Mouse (Mus musculus): ENCODE data around the gene Ntf5.
"Not testable (repeated sequence)": the region's sequence is repeated elsewhere in the genome, so short reads cannot be mapped to it uniquely, and the experiment has no call there.

The Ntf5 gene

DNA sequence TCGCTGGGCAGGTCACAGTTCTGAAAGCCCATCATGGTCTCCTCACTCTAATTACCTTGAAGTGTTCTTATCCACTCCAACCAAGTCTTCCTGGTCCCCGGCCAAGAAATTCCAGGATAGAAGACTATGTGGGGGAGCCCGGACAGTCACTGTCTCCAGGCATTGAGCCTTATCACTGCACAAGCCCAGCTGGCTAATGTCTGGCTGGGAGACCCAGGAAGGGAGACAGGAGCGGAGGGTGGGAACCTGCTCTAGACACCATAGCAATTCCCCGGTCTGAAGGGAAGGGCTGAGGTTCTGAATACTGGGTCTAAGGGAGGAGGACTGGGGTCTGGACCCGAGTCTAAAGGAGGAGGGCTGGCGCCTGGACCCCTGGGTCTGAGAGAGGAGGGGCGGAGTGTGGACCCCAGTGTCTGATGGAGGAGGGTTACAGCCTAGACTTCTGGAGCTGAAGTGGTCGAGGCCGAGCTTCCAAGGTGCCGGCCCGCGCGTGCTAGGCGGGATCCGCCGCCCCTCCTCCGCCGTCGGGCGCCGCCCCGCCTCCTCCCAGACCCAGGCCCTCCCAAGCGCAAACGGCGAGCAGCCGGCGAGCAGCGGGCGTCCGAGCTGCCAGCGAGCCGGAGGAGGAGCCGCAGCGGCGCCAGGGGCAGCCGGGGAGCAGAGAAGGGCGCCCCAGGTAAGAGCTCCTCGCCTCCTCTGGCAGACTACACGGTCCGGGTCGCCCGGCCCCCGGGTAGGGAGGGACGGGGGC is at the start of gene Ntf5:
Ntf5 (plus strand) TSS at position 583 of the 751 bp plus-strand sequence.
- DNase-seq (ENCODE audit: low read depth) = no peak

DNA sequence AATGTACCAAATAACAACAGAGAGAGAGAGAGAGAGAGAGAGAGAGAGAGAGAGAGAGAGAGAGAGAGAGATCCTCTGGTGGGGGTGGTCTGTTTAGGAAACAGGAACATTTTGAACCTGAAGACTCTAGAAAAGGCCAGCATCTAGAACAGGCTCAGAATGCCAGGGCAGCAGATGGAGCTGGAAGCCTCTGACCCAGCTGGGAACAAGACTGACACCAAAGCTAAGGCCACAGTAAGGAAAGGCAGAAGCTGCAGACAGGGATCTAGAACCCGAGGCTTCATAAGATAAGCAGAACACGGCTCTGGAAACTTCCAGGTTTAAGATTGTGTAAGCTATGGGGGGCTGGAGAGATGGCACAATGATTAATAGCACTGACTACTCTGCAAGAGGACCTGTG is 49.5 kb upstream of the Ntf5 start:
- no peak for DNase-seq (ENCODE audit: low read depth)

DNA sequence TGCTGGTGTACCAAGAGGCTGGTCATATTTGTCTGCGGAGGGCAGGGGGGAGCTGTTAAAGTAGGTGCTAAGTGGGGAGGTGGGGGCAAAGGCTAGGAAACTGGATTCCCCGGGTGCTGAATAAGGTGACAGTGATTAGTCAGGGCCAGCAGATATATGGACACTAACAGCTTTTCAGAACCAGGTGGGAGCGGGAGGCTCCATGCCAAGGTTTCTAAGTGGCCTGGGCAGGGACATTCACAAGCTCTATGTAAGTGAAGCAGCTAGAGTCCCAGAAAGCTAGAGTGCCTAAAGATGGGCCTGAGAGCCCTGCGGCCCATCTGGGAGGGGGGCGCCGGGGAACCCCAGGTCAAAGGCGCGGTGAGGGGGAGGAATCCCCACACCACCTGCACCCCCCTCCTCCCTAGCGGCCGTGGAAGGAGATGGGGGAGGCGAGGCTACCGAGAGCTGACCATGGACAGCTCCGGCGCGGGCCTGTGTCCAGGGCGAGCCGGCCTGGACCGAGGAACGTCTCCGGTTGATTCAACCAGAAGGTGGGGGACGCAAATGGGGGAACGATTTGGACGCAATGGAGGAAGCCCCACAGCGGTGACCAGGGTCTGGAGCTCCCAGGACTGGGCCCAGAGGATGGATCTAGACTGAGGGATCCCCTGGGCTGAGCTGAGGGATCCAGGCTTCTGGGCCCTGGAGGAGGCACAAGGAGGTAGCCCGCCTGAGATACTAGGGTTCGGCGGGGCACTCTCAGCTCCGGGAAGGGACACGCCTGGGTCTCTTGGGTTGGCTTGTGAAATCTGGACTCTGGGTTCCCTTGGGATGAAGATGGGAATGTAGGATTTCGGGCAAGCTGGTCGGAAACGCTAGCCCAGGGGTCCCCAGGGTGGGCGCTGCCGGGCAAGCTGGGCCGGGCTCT is 47.5 kb upstream of the Ntf5 start:
- DNase-seq (ENCODE audit: low read depth) = no peak

DNA sequence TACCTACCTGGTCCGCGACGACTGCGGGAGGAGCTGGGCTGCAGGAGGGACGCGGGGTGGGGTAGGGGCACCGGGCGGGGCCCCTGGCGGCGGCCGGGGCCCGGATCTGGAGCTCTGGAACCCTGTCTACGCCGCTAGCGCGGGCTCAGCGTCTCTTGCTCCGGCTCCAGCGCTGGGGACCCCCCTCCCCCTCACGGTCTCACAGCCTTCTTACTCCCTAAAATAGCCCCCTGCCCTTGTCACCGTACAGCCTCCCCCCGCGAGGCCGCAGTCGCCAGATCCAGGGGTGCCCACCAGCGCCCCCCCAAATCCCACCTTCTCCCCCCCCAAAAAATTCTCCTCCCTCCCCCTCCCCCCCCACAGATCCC is 46.9 kb upstream of the Ntf5 start, which contains the start of gene Ppfia3:
Ppfia3 (minus strand) TSS at position 368 of the 368 bp plus-strand sequence.
- no peak for DNase-seq (ENCODE audit: low read depth)

DNA sequence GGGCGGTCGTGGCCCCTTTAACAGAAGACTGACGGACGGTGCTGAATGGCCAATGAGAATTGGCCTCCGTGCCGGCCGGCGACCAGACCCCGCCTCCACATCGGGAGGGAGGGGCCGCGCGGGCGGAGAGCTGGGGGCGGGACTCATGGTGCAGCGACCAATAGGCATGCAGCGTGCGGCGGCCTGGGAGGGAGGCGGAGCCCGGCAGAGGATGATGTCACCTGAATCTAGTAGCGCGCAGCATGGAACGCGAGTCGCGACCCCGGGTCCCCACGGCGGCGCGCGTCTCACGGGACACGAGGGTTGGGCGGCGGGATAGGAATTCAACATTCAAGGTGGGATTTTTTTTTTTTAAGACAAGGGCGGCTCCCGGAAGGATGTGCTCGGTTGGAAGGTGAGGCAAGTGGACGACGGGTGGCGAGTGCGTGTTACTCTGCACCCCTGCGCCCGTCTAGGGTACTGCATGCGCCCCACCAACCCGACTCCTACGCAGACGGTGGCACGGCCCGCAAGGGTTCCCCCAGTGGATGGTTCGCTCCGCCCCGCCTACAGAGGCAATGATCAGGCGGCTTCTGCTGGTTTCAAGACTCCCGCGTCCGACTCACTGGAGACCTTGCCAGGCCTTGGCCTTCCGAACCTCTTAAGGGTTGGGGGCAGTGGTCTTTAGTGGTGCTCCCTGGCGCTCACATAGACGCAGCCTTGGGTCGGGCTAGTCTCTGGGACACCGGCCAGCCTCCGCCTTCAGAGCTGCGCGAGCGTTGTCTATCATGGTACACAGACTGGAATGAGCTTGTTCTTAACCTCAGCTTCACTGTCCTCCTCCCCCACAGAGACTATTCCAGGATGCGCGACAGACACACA is 46.2 kb upstream of the Ntf5 start:
- DNase-seq (ENCODE audit: low read depth) = peak; percentile 87

DNA sequence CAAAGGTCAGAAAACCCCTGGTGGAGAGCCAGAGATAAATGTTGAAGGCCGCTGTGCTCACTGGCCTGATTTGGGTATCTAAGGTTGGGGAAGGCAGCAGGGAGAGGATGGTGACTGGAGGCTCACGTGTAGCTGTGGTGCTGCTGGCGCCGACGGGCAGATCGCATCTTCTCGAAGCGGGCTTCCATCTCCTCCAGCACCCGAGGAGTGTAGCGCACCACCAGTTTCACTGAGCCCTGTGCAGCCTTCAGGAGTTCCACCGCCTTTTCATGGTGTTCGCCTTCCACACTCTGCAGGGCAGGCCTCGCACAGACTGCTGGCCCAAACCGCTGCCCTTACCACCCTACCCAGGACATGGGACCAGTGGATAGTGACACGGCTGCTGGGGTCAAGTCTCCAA is 45.3 kb upstream of the Ntf5 start:
- no peak for DNase-seq (ENCODE audit: low read depth)

DNA sequence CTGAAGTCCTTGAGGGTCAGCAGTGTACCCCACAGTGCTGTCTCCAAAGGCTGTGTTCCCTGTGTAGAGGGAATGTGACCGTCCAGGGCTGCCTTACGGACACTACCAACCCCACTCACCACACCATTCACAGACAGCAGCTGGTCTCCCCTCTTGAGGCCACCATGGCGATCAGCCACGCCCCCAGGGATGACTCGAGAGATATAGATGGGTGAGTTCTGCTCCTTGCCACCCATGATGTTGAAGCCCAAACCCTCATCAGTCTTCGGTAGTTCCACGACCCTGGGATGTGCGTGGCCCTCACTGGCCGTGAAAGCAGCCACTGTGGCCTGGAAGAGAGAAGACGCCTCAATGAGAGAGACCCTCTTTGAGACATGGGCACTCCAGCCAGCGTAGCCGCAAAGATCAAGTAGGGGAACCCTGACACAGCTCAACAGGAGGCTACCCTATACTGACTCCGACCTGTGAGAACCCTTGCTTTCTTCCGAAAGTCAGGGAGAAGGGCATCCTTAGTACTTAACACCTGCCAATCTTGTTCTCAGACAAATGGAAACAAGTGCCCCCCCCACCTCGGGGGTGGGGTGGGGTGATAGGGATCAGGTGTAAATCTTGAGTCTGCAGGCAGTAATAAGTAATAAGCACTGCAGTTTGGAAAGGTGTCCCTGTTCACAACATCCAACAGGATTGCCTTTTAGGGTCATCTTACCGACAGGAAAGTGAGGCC is 44.3 kb upstream of the Ntf5 start:
- no peak for DNase-seq (ENCODE audit: low read depth)

DNA sequence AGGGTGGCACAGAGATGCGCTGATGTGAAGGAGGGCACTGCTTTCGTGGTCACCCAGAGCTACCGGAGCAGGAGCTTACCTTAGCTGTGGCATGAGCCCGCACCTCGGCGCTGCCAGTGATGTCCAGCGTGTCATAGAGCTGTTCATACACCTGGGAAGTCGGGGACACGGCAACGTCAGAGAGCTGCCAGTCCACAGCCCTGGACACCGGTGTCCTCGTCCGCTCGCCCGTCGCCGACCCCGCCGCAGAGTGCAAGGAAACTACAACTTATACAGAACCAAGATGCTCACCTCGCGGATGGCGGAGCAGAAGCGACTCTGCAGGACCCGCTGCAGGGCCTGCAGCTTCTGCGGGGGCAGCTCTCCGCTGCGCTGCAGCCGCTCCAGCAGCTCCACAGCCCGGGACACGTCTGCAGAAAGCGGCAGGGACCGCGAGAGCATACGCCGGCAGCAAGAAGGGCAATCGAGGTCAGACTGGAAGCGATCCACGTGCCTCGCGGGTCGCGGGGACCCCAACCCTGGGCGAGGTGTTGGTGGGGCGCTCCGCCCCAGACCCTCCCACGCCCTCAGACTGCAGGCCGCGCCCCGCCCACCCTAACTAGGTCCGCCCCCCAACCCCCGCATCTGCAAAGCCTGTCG is 43.5 kb upstream of the Ntf5 start:
- DNase-seq (ENCODE audit: low read depth) = no peak

DNA sequence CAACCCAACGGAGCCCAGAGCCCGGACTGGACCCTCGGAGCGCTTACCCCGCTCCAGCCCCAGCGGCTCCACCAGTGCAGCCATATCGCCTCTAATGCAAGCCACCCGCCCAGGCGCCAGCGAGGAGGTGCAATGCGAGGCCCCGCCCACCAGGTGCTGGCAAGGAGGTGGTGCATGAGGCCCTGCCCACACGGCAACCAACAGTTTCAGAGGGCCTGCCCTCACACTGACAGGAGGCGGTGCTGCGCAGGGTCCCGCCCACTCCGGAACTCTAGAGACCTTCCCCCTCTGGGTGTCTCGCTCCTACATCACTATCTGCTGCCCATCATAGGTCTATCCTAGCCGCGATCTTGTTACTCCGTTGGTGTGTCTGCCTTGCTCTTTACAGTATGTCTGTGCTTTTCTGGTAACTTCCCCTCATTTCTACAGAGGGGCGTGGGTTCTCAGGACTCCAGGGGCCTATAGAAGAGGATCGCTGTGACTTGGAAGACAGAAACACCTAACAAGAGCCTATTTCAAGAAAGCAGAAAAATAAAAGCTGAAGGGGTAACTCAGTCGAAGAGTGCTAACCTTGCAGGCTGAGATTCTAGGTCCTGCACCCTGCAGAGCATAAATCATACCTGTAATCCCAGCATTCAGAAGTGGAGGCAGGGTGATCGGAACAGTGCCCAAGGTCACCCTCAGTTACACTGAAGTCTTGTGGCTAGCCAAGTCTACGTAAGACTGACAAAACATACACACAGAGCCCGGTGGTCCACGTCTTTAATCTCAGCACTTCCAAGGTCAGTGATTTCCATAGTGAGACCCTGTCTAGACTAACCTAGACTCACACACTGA is 42.8 kb upstream of the Ntf5 start, which contains the start of gene Lin7b:
Lin7b (minus strand) TSS at position 109 of the 837 bp plus-strand sequence.
- peak; percentile 42 for DNase-seq (ENCODE audit: low read depth)

DNA sequence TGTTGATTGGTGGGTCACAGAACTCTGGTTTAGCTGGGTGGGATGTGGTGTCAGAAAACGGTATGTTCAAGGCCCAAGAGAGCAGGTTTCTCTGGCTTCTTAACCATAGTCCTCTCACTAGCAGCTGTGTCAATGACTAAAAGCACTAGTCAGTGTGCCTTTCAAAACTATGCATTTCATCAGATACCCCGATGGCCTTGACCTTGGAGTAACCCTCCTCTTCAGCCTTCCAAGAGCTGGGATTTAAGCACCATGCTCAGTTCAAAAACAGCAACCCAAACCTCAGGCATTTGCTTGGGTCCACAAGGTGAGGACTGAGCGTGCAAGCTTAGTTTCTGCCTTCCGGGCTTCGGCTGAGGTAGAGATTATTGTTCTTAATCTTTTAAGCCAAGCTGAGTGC is 41.1 kb upstream of the Ntf5 start:
- DNase-seq (ENCODE audit: low read depth) = no peak

DNA sequence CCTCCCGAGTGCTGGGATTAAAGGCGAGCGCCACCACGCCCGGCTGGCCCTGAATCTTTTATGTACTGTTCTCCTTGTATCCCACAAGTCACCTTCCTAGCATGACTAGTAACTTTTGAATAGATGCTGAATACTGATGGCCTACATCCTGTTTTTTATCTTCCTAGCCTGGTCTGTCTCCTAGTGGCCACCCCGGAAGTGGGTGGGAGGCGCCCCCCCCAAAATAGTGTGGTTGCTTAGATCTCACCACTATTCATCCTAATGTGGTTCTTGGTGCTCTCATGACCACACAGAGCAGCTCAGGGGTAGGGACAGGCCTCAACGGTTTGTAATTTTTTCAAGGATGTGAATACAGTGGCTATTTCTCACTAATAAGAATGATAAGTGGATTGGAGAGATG is 38.9 kb upstream of the Ntf5 start:
- no peak for DNase-seq (ENCODE audit: low read depth)

DNA sequence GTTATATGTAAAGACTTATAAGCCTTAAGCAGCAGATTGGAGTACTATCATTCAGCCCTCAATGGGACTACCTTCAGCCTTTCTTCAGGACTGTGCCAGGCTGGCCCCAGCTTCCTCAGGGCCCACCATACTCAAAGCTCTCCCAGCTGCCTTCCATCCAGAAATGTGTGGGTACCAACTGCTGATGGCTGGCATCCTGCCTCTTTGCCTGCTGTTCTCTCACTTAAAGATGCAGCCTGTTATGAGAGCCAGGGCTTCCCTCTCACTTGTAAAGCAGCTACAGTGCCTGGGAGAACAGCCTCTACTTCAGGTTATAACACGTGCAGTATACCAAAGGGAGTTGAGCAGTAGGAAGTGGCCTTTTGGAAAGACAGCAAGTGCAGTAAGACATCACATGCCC is 37.4 kb upstream of the Ntf5 start:
- no peak for DNase-seq (ENCODE audit: low read depth)

DNA sequence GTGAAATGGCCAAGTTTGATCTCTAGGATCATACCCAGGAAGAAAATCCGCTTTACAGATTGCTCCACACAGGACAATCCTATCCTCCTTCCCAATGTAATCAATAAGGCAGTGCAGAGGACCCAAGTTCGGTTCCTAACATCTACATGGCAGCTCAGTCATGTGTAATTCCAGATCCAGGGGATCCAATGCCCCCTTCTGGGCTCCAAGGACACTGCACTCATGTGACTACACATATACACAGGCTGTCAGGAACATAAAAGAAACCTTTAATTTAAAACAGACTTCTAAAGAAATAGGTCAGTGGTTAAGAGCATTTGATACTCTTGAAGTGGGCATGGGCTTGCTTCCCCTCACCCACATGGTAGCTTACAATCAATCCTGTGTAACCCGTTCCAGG is 27.4 kb upstream of the Ntf5 start:
- DNase-seq (ENCODE audit: low read depth) = no peak

DNA sequence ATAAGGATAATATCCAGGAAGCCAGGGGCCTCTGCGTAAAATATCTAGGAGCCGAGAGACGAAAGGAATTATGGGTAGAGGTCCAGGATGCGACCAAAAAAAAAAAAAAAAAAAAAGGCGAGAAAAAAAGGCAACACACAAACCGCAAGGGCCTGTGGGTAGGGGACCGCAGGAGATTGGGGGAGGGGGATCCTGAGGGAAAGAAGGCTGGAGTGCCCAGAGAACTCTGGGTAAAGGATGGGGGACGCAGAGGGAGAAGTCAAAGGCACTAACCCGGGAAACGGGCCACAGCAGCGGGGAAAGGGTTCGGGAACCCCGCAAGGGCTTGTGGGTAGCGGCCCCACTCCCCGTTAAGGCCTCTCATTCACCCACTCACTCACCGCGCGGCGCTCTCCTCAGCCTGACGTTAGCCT is 18.4 kb upstream of the Ntf5 start:
- DNase-seq (ENCODE audit: low read depth) = no peak

DNA sequence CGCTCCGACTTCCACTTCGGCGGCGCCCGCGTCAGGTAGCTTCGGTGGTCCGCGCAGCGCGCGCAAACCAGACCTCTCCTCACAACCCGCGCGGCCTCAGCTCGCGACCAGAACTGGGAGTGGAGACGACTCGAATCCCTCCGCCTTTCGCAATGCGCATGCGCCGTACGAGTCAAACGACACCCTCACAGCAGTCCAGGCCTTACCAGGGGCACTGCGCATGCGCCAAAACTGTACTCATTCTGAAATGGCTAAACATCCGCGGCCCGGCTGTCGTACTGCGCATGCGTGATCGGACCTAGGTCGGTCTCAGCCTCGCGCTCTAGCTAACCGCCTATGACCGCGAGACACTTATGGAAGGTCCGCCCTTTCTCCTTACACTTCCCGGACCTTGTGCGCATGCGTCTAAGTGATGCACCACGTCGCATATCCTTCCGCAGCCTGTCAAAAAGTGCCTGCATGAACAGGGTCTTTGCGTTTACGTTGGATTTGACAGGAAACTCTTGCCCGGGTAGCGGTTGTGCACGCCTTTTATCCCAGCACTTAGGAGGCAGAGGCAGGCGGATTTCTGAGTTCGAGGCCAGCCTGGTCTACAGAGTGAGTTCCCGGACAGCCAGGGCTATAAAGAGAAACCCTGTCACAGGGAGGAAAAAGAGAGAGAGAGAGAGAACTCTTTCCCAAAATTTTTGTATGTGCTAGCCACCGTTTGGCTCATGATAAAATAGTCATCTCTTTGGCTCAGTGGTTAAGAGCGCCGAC is 17.7 kb upstream of the Ntf5 start, which contains the start of gene Snrnp70:
Snrnp70 (minus strand) TSS at position 165 of the 759 bp plus-strand sequence.
- DNase-seq (ENCODE audit: low read depth) = peak; percentile 100

DNA sequence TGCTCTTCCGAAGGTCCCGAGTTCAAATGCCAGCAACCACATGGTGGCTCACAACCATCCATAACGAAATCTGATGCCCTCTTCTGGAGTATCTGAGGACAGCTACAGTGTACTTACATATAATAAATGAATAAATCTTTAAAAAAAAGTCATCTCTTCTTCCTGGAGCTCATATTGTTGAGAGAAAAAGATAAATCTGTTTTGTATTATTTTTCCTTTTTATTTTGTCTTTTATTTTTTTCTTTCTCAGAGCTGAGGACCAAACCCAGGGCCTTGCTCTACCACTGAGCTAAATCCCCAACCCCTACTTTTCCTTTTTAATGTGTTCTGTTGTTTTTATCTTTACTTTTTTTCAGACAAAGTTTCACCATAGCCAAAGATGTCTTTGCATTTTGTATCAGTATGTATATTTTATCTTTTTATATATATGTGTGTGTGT is 17.1 kb upstream of the Ntf5 start:
- not testable (repeated sequence) for DNase-seq (ENCODE audit: low read depth)

DNA sequence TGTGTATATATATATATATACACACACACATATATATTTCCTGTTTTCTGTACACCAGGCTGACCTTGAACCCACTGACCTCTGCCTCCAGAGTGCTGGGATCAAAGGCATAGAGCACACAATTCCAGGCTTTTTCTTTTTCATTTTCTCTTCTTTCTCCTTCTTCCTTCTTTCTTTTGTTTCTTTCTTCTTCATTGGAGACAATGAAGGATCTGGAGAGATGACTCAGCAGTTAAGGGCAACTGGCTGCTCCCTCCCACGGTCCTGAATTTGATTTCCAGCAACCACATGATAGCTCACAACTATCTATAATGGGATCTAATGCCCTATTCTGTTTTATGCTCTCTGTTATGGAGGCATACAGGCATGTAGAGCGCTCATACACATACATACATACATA is 16.7 kb upstream of the Ntf5 start:
- DNase-seq (ENCODE audit: low read depth) = no peak

DNA sequence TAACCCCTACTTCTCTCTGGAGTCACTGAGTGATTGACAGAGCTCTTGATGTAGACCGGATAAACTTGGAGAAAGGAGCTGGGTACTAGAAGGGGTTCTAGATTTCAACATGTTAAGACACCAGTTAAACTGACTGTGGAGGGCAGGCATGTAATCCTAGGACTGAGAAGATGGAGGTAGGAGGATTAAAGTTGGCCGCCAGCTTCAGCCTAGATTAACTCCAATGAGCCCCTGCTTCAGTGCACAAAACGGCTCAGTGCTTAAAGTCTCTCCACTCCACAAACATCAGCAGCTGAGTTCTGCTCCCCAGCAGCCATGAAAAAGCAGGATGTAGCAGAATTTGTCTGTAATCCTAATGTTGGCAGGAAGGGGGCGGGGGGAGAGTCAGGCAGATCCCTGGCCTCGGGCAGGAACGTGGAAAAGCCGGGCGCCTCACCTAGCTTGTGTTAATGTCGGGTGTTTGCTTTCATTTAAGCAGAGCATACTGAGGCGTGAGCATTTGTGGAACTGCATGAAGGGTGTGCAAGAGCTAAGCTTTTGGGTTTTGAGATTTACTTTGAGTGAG is 11.9 kb upstream of the Ntf5 start:
- no peak for DNase-seq (ENCODE audit: low read depth)

Data from fibroblast of lung, adult 2 months (primary cell).